Mouse (Mus musculus): ENCODE measurements around the gene Bud31. TPM values are rescaled to one million over a fixed set of nuclear protein-coding genes. Genes with fewer than 3 reads are reported as not detected.
"Not testable (repeated sequence)": the region's sequence is repeated elsewhere in the genome, so short reads cannot be mapped to it uniquely, and the experiment has no call there.

The Bud31 gene
- polyA plus RNA-seq, 1 experiment from 2014 or later, result 111 TPM

DNA sequence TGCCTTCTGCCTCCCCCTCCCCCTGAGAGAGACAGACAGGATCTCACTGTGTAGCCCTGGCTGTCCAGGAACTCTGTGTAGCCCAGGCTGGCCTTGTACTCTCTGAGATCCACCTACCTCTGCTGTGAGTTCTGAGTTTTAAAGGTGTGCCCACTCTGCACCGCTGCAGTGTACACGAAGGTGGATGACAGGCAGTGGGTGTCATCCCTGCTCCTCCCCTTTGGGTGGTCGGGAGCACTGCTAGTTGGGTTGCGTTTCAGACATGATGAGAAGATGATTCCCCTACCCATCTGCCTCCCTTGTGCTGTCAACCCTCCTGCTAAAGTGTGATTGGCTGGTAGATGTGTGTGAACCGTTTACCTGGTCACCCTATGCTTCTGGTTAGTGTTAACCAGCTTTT lies 21.7 kb upstream of the Bud31 start:
- 72% methylated on average over 5 of the region's 5 CpGs for WGBS (ENCODE audit: insufficient replicate concordance)

DNA sequence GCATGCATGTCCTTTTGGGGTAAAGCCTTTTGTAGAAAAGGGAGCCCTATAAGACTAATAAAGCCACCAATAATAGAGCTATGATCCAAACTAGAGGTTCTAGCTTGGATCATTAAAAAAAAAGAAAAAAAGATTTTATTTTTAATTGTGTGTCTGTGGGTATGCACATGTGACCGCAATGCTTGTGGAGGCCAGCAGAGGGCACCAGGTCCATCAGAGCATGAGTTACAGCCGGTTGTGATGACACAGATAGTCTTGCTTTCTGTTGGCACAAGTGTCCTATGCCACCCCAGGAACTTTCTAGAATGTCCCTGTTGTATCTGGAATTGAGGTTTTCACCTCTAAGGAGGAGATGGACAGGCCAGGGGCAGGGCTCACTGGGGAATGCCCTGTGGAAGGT lies 20.8 kb upstream of the Bud31 start:
- Histone ChIP-seq H3K4me1 (ENCODE audit: control insufficient read depth, low read depth, low read length) (peaks cover 6% of the 10 kb centered on the region; the same call in 1 of the 2 replicates), H3K4me2 (ENCODE audit: low read depth, low read length) (no peak overlapping the region), H3K27ac (ENCODE audit: low read length) (no peak overlapping the region), H3K36me3 (ENCODE audit: control insufficient read depth, insufficient read depth) (peaks cover 5% of the 10 kb centered on the region; the same call in 1 of the 2 replicates), H3K9me3 (replicated peaks; ENCODE audit: control insufficient read depth, low read length) (0 out of 2 replicates have a peak, but pooled peaks cover 2% of the 10 kb centered on the region), H3K4me3 (ENCODE audit: low read depth, low read length) (no peak overlapping the region), H3K9ac (ENCODE audit: low read depth, low read length) (no peak overlapping the region), H3K27me3 (ENCODE audit: control insufficient read depth, insufficient read depth, low read depth, low read length) (no peaks in the 10 kb centered on the region)
- 84% methylated on average over 2 of the region's 2 CpGs for WGBS (ENCODE audit: insufficient replicate concordance)
- ATAC-seq (ENCODE audit: low read depth), result no peak

More for the DNA sequence above, 21.7 kb upstream of the Bud31 start:
- no peaks in the 10 kb centered on the region; the same call in 1 of the 2 replicates for H3K36me3 ChIP-seq (ENCODE audit: control insufficient read depth, insufficient read depth)
- H3K9ac ChIP-seq (ENCODE audit: low read depth, low read length), result no peak overlapping the region
- no peak overlapping the region for H3K4me2 ChIP-seq (ENCODE audit: low read depth, low read length)
- no peaks in the 10 kb centered on the region for H3K27me3 ChIP-seq (ENCODE audit: control insufficient read depth, insufficient read depth, low read depth, low read length)
- 0 out of 2 replicates have a peak, but pooled peaks cover 2% of the 10 kb centered on the region for H3K9me3 ChIP-seq (replicated peaks; ENCODE audit: control insufficient read depth, low read length)
- no peak overlapping the region for H3K27ac ChIP-seq (ENCODE audit: low read length)
- no peak overlapping the region for H3K4me3 ChIP-seq (ENCODE audit: low read depth, low read length)
- peaks cover 9% of the 10 kb centered on the region; the same call in 1 of the 2 replicates for H3K4me1 ChIP-seq (ENCODE audit: control insufficient read depth, low read depth, low read length)
- no peak for ATAC-seq (ENCODE audit: low read depth)

GRCm38 (mm10) chr5:145120921-145121320 lies 19.2 kb upstream of the Bud31 start:
- Histone ChIP-seq H3K27ac (ENCODE audit: low read length) (no peak overlapping the region), H3K27me3 (ENCODE audit: control insufficient read depth, insufficient read depth, low read depth, low read length) (no peaks in the 10 kb centered on the region), H3K4me1 (ENCODE audit: control insufficient read depth, low read depth, low read length) (no peaks in the 10 kb centered on the region; the same call in 1 of the 2 replicates), H3K9ac (ENCODE audit: low read depth, low read length) (no peak overlapping the region), H3K9me3 (replicated peaks; ENCODE audit: control insufficient read depth, low read length) (0 out of 2 replicates have a peak, but pooled peaks cover 2% of the 10 kb centered on the region), H3K4me2 (ENCODE audit: low read depth, low read length) (no peak overlapping the region), H3K4me3 (ENCODE audit: low read depth, low read length) (no peak overlapping the region), H3K36me3 (ENCODE audit: control insufficient read depth, insufficient read depth) (peaks cover 13% of the 10 kb centered on the region)
- WGBS (ENCODE audit: insufficient replicate concordance), result 55% methylated on average over 7 of the region's 7 CpGs
- no peak for ATAC-seq (ENCODE audit: low read depth)

- H3K4me1 ChIP-seq (ENCODE audit: control insufficient read depth, low read depth, low read length), result no peaks in the 10 kb centered on the region
- H3K4me3 ChIP-seq (ENCODE audit: low read depth, low read length), result no peak overlapping the region
- no peaks in the 10 kb centered on the region for H3K27me3 ChIP-seq (ENCODE audit: control insufficient read depth, insufficient read depth, low read depth, low read length)
- H3K36me3 ChIP-seq (ENCODE audit: control insufficient read depth, insufficient read depth), result peaks cover 25% of the 10 kb centered on the region
- no peak overlapping the region for H3K9ac ChIP-seq (ENCODE audit: low read depth, low read length)
- 0 out of 2 replicates have a peak, but pooled peaks cover 2% of the 10 kb centered on the region for H3K9me3 ChIP-seq (replicated peaks; ENCODE audit: control insufficient read depth, low read length)
- WGBS (ENCODE audit: insufficient replicate concordance), result 88% methylated on average over 19 of the region's 19 CpGs
- no peak overlapping the region for H3K4me2 ChIP-seq (ENCODE audit: low read depth, low read length)
- no peak for ATAC-seq (ENCODE audit: low read depth)
- H3K27ac ChIP-seq (ENCODE audit: low read length), result no peak overlapping the region
Measured at GRCm38 (mm10) chr5:145123396-145123795, 16.8 kb upstream of the Bud31 start.

DNA sequence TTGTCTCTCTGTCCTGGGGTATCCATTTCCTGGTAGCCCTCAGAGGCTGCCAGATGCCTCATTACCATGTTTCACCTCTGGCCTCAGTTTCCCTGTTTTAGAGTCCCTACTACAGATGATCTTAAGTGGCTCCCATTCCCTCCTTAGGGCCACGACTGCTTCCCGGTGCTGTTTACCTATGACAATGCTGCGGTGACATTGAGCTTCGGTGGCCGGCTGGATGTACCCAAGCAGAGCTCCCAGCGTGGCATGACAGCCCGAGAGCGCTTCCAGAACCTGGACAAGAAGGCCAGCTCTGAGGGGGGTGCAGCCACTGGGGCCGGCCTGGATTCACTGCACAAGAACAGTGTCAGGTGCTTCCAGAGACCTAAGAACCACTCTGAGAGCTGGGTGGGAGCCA lies 13.6 kb upstream of the Bud31 start:
- no peak overlapping the region for H3K27ac ChIP-seq (ENCODE audit: low read length)
- H3K4me1 ChIP-seq (ENCODE audit: control insufficient read depth, low read depth, low read length), result peaks cover 2% of the 10 kb centered on the region
- H3K4me2 ChIP-seq (ENCODE audit: low read depth, low read length), result no peak overlapping the region
- WGBS (ENCODE audit: insufficient replicate concordance), result 81% methylated on average over 9 of the region's 9 CpGs
- H3K27me3 ChIP-seq (ENCODE audit: control insufficient read depth, insufficient read depth, low read depth, low read length), result no peaks in the 10 kb centered on the region
- ATAC-seq (ENCODE audit: low read depth), result no peak
- H3K4me3 ChIP-seq (ENCODE audit: low read depth, low read length), result no peak overlapping the region
- H3K36me3 ChIP-seq (ENCODE audit: control insufficient read depth, insufficient read depth), result peaks cover 46% of the 10 kb centered on the region
- no peaks in the 10 kb centered on the region for H3K9me3 ChIP-seq (replicated peaks; ENCODE audit: control insufficient read depth, low read length)
- H3K9ac ChIP-seq (ENCODE audit: low read depth, low read length), result no peak overlapping the region

DNA sequence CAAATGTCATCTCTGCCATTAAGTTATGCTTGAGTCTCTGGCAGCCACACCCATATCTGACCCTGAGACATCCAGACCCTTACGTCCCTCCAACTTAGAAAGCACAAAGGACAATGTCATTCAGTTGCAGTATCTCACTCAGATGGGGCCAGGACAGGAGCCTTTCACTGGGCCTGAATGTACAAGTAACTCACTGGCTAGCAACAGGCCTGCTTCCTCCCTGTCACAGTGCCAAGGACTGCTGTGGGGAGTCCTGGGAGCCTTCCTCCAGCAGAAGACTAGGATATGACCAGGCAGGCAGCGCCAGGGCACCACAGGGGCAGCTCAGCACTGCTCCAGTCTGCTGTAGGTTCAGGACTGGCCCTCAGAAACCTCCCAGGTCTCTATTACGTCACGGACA lies 11.0 kb upstream of the Bud31 start:
- Histone ChIP-seq H3K4me2 (ENCODE audit: low read depth, low read length) (no peak overlapping the region), H3K27ac (ENCODE audit: low read length) (no peak overlapping the region), H3K9ac (ENCODE audit: low read depth, low read length) (no peak overlapping the region), H3K9me3 (replicated peaks; ENCODE audit: control insufficient read depth, low read length) (no peaks in the 10 kb centered on the region), H3K27me3 (ENCODE audit: control insufficient read depth, insufficient read depth, low read depth, low read length) (no peaks in the 10 kb centered on the region), H3K4me1 (ENCODE audit: control insufficient read depth, low read depth, low read length) (peaks cover 2% of the 10 kb centered on the region), H3K4me3 (ENCODE audit: low read depth, low read length) (no peak overlapping the region), H3K36me3 (ENCODE audit: control insufficient read depth, insufficient read depth) (peaks cover 68% of the 10 kb centered on the region)
- ATAC-seq (ENCODE audit: low read depth), result no peak
- WGBS (ENCODE audit: insufficient replicate concordance), result 87% methylated on average over 4 of the region's 4 CpGs

GRCm38 (mm10) chr5:145129773-145130172 lies 10.4 kb upstream of the Bud31 start:
- not testable (repeated sequence) for H3K4me2 ChIP-seq (ENCODE audit: low read depth, low read length); H3K4me1 ChIP-seq (ENCODE audit: control insufficient read depth, low read depth, low read length); H3K9ac ChIP-seq (ENCODE audit: low read depth, low read length); ATAC-seq (ENCODE audit: low read depth); H3K27ac ChIP-seq (ENCODE audit: low read length); H3K4me3 ChIP-seq (ENCODE audit: low read depth, low read length); H3K27me3 ChIP-seq (ENCODE audit: control insufficient read depth, insufficient read depth, low read depth, low read length); H3K9me3 ChIP-seq (replicated peaks; ENCODE audit: control insufficient read depth, low read length)
- H3K36me3 ChIP-seq (ENCODE audit: control insufficient read depth, insufficient read depth), result peaks cover 68% of the 10 kb centered on the region
- 65% methylated on average over 4 of the region's 6 CpGs for WGBS (ENCODE audit: insufficient replicate concordance)

GRCm38 (mm10) chr5:145130191-145130590 lies 10.0 kb upstream of the Bud31 start:
- 0 out of 2 replicates have a peak overlapping the region, but pooled peaks have one; percentile 15 for H3K27ac ChIP-seq (ENCODE audit: low read length)
- H3K9me3 ChIP-seq (replicated peaks; ENCODE audit: control insufficient read depth, low read length), result no peaks in the 10 kb centered on the region
- ATAC-seq (ENCODE audit: low read depth), result peak; percentile 64
- H3K4me1 ChIP-seq (ENCODE audit: control insufficient read depth, low read depth, low read length), result peaks cover 2% of the 10 kb centered on the region
- H3K36me3 ChIP-seq (ENCODE audit: control insufficient read depth, insufficient read depth), result peaks cover 69% of the 10 kb centered on the region
- H3K4me3 ChIP-seq (ENCODE audit: low read depth, low read length), result no peak overlapping the region
- no peak overlapping the region for H3K9ac ChIP-seq (ENCODE audit: low read depth, low read length)
- H3K4me2 ChIP-seq (ENCODE audit: low read depth, low read length), result no peak overlapping the region
- 66% methylated on average over 11 of the region's 11 CpGs for WGBS (ENCODE audit: insufficient replicate concordance)
- H3K27me3 ChIP-seq (ENCODE audit: control insufficient read depth, insufficient read depth, low read depth, low read length), result no peaks in the 10 kb centered on the region

DNA sequence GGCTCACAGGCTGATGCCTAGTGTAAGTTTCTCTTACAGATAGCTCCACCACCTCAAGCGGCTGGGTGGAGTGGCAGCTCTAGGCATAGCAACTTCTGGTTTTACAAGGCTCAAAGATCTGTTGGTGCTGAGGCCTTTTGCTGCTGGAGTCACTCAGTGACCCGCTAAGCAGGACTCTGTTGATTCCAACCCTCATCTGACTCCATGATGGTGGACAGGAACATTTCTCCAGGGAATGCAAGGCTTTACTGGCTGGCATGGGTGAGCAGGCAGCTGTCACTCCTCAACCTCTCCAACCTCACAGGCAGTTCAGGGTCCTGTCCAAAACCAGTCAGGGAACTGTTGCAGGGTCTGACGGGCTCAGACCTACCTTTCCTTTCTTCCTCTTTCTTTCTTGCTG lies 9.2 kb upstream of the Bud31 start:
- no peak overlapping the region for H3K4me2 ChIP-seq (ENCODE audit: low read depth, low read length)
- no peak for ATAC-seq (ENCODE audit: low read depth)
- H3K4me1 ChIP-seq (ENCODE audit: control insufficient read depth, low read depth, low read length), result peaks cover 2% of the 10 kb centered on the region
- no peak overlapping the region for H3K4me3 ChIP-seq (ENCODE audit: low read depth, low read length)
- peaks cover 69% of the 10 kb centered on the region for H3K36me3 ChIP-seq (ENCODE audit: control insufficient read depth, insufficient read depth)
- no peak overlapping the region for H3K27ac ChIP-seq (ENCODE audit: low read length)
- H3K27me3 ChIP-seq (ENCODE audit: control insufficient read depth, insufficient read depth, low read depth, low read length), result no peaks in the 10 kb centered on the region
- no peak overlapping the region for H3K9ac ChIP-seq (ENCODE audit: low read depth, low read length)
- no peaks in the 10 kb centered on the region for H3K9me3 ChIP-seq (replicated peaks; ENCODE audit: control insufficient read depth, low read length)
- WGBS (ENCODE audit: insufficient replicate concordance), result 58% methylated on average over 3 of the region's 3 CpGs
